Mouse (Mus musculus) spleen, postnatal 10 days (tissue): Measurements from ENCODE around the gene Gm17175.
"Not testable (repeated sequence)": the region's sequence is repeated elsewhere in the genome, so short reads cannot be mapped to it uniquely, and the experiment has no call there.

Source experiments
- DNase-seq, 2 experiments: peaks; one replicate each; pipeline ENCODE4 v3.0.0; 2021 to 2022; ENCODE audit warnings: low spot score in 2 of 2

Gm17175 gene

GRCm38 (mm10) chr14:51573963-51574362 lies at the start of gene Gm17175:
Gm17175 (minus strand) TSS chr14:51574063.
- DNase-seq, result not testable (repeated sequence)

- no peak for DNase-seq
Measured at GRCm38 (mm10) chr14:51611210-51611609, 37.3 kb upstream of the Gm17175 start, which contains the start of gene Gm17078. Gm17078 (minus strand) TSS chr14:51611310.

- DNase-seq, result not testable (repeated sequence)
Measured at GRCm38 (mm10) chr14:51592039-51592438, 18.2 kb upstream of the Gm17175 start, which contains the start of gene Gm17174. Gm17174 (minus strand) TSS chr14:51592139.

GRCm38 (mm10) chr14:51552490-51552889 lies 21.4 kb downstream of the Gm17175 start, which contains the start of gene Gm5622:
Gm5622 (plus strand) TSS chr14:51552790.
- DNase-seq, result no peak
